Mouse (Mus musculus) left cerebral cortex, postnatal 14 days (tissue): ENCODE data around the gene Chrng. TPM values are rescaled to one million over a fixed set of nuclear protein-coding genes. Genes with fewer than 3 reads are reported as not detected.

Experiments
- DNase-seq, 2 experiments: peaks; one replicate each; pipeline ENCODE4 v3.0.0; 2021 to 2022; ENCODE audit warnings: low spot score in 2 of 2, mixed read lengths in 1 of 2
- intact Hi-C: fragments of 180-260 bp; cut with DNase I; formaldehyde crosslinking; loops from one replicate; pipeline ENCODE4 v1.15.1; 2025
- total RNA-seq, 2 experiments: library from RNA; stranded (reverse); gene quantifications; 2 replicates each; pipeline ENCODE4 v1.2.3; 2021

Gene Chrng
- total RNA-seq, 2 experiments from 2014 or later = not detected

DNA sequence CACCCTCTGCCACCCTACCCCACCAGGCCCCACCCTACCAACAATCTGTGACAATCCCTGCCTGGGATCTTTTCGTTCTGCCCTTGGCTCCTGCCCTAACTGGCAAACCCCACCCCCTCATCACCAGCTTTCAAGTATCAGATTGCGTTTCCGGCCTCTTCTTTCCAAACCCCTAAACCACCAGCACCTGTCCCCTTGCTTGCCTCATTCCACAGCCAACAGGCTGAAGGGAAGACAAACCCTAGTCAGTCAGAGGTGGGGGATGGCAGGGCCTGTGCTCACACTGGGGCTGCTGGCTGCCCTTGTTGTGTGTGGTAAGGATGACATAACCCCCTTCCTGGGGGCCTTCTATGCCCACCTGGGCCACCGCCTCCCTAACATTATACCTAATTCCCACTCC lies 14.0 kb upstream of the Chrng start, which contains the start of gene Chrnd:
Gene Chrnd, plus strand, starts transcription at position 179 of the 400 bp plus-strand sequence.
- intact Hi-C loops = no loop called here
- DNase-seq = no peak

DNA sequence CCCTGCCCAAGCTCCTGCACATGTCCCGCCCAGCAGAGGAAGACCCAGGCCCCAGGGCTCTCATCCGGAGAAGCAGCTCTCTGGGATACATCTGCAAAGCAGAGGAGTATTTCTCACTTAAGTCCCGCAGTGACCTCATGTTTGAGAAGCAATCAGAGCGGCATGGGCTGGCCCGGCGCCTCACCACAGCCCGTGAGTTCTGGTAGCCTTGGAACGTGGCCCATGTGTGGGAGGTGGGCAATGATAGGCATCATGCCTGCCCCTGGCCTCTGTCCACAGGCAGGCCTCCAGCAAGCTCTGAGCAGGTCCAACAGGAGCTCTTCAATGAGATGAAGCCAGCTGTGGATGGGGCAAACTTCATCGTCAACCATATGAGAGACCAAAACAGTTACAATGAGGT lies 7.2 kb upstream of the Chrng start:
- DNase-seq = no peak
- intact Hi-C loops = no loop called here

DNA sequence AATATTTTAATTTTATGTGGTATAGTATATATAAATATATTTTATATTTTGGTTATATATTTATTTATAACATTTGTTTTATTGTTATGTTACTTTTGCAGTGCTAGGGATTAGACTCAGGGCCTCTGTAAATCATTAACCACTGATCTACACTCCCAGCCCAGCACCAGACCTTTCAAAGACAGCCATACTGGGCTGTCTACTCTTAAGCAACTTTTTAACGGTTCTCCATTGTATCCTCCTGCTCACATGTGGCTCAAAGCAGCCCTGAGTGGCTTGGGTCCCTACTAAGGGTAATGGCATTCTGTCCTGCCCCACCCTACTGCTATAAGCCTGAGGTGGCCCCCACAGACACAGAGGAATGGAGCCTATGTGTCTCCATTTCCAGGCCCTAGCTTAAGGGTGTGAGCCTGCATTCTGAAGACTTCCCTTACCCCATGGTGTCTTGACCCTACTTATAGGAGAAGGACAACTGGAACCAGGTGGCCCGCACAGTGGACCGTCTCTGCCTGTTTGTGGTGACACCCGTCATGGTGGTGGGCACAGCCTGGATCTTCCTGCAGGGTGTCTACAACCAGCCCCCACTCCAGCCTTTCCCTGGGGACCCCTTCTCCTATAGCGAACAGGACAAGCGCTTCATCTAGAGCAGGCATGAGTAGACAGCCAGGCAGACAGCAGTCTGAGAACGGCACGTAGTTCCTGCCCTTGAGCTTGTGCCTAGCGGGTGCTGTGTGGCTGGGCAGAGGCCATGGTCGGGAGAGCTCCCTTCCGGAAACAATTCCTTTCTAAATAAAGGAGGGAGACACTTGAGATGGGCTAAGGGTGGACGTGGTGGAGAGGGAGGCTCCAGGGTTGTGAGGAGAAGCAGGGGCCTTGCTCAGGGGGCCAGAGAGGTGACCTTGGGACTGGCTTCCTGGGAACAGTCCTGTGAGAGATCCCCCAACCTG lies 6.1 kb upstream of the Chrng start:
- no peak for DNase-seq
- intact Hi-C loops = no loop called here

DNA sequence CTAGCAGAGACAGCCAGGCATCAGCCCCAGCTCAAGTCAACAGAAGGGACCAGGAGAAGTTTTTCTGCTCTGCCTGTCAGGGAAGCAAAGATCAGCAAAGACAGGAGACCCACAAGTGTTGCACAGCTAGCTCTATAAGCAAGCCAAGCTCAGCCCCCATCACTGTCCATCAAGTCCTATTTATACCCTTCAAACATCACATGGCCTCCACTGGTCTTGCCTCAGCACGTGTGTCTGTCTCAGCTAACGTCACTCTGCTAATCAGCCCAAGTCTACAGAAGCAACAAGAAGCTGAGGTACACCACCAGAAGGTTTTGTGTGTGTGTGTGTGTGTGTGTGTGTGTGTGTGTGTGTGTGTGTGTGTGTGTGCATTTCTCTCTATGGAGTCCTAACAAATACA lies 3.6 kb upstream of the Chrng start:
- DNase-seq = no peak
- intact Hi-C loops = no loop called here

DNA sequence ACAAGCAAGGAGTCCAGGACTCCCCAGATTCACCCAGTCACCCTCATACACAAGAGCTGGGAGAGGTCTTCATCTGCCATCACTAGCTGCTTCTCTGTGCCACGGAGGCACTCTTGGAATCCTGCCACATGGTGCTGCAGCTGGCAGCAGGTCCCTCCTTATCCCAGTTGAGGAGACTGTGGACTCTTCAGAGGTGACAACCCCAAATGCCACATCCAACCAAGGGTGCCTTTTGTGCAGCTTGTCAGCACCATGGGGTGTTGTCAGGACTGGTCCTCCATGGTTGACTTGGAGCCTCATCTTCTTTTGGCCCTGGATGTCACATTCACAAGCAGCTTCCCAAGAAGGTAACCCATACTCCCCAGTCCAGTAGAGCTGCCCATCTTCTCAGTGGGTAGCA lies 2.6 kb upstream of the Chrng start:
- intact Hi-C loops = no loop called here
- DNase-seq = no peak

DNA sequence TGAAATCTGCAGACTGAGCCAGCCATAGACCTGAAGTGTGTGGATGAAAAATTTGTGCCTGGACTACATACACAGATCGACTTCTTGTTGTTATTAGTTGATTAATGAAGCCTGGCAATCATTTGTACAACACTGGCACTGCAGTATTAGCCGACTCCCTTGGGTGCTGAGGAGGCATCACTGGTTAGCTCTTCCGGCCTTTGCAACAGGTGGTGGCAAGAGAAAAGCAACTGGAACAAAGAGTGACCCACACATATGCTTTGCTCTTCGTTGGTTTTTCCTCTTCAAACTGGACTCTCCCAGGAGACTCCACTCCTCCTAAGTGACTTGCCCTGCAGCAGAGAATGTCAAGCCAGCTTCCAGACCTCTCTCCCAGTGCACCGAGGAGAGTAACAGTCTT lies 678 bp upstream of the Chrng start:
- no peak for DNase-seq
- intact Hi-C loops = no loop called here

DNA sequence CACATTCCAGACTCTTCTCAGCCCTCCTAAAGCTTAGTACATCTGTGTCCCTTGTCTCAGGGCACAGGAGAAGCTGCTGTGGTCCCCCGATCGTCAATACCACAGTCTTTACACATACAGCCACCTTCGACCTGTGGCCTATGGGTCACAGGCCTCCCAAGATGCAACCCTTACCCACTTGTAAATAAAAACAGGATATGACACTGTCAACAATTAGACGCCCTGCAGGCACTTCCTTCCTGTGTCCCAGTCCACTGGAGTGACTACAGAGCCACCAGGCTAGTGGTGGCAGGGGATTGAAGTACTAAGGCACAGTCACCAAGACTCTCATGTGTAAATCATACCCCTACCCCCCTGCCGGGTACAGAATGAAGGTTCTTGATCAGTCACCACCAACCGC lies 581 bp downstream of the Chrng start:
- no peak for DNase-seq
- intact Hi-C loops = no loop called here

DNA sequence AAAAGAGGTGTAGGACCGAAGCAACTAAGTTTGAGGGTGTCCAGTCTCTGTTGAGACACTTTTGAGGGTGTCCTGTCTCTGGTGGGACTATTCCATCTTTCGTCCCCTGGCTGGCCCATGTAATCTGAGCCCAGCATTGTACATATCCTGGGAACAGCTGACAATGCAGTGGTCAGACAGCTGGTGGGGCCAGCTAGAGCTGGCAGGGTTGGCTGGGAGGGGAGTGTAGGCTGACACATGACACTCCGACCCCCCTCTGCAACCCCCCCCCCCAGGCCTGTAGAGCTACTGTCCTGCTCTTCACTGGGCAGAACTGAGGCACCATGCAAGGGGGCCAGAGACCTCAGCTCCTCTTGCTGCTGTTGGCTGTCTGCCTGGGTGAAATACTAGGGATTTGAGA lies 1.0 kb downstream of the Chrng start:
- intact Hi-C loops = no loop called here

DNA sequence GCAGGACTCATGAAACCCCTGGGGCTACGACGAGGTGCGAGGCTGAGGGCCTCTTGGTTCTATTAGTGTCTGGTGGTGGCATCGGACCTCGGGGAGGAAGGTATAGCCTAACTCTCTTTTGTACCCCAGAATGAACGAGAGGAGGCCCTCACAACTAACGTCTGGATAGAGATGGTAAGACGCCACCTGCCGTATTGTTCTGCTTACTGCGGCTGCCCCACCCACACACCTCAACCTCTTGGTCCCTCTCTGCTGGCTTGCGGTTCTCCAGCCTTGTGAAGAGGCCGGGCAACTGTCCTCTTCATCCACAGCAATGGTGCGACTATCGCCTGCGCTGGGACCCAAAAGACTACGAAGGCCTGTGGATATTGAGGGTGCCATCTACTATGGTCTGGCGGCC lies 1.9 kb downstream of the Chrng start:
- DNase-seq = no peak
- intact Hi-C loops = no loop called here

More for the DNA sequence above, 1.0 kb downstream of the Chrng start:
- DNase-seq = no peak

DNA sequence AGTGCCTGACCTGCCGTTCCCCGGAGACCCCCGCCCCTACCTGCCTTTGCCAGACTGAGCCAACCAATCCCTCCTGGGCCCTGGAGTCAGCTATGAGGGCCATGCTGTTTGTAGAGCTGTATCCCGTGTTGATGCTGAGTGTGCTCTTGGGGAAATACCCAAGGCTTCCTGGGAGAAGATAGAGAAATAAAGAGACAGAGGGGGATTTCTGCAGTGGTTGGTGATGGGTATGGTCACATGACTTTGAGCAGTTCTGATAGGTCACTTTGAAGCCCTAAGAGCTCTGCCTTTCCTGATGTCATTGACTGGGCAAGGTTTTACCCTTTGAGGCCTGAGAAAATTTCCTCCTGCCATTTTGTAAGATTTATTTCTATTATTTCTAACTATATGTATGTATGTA lies 7.0 kb downstream of the Chrng start:
- intact Hi-C loops = no loop called here

DNA sequence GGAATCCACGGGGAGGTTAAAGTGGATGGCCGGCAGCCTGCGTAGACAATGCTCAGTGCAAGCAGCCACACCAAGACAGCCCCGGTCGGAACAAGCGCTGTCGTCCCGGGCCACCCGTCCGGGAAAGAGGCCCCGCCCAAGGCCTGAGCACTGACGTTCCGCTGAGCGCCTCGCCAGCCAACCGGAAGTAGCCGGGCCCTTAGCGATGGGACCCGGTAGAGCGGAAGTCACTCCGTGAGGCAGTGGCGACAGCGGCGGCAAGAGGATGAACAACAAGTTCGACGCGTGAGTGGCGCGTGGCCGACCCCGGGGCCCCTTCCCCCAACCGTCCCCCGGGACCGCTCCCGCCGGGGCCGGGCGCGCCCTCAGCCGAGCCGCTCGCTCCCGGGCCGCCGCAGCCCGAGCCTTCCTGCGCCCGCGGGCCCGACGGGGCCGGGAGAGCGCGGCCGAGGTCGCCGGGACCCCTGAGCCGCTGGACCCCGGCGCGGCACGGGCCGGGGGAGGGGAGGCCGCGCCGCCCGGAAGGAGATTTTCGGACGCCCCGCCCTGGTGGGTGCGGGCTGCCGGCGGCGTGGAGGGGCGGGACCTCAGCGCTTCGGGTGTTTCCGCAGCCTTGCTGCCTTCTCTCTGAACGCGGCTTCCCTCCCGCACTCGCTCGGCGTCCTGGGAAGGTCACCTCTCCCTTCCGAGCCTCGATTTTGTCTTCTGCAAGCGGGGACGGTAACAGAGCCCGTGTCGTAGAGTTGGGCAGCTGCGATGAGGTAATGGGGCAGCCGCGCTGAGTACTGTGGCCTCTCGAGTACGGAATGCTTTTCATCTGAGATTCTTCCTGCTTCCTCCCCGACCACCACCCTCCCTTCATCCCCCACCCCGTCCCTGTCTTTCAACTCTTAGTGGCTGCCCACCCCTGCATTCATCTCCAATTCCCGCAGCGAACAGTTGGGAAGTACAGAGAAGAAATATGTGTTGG lies 9.6 kb downstream of the Chrng start, which contains the start of gene Eif4e2:
Gene Eif4e2, plus strand, starts transcription at position 180 of the 970 bp plus-strand sequence.
- DNase-seq = peak; percentile 92 to 95
- intact Hi-C loops = no loop called here

More for the DNA sequence above, 7.0 kb downstream of the Chrng start:
- DNase-seq = no peak

DNA sequence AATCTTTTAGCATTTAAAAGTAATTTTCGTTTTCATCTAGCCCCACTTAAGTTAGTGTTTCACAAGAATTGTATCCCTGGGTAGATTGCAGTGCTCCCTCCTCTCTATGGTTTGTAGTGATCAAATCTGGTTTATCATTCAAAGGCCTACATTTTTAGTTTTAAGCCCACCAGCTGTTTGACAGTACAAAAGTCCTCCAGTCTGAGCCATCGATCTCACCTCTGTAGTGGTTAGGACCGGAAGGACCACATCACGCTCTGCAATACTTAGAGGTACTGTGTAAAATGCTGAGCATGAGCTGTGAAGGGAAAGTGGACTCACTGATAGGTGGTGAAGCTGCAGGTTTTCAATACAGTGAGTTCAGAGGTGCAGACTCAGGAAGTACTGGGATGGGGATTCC lies 10.3 kb downstream of the Chrng start:
- intact Hi-C loops = no loop called here
- DNase-seq = no peak

DNA sequence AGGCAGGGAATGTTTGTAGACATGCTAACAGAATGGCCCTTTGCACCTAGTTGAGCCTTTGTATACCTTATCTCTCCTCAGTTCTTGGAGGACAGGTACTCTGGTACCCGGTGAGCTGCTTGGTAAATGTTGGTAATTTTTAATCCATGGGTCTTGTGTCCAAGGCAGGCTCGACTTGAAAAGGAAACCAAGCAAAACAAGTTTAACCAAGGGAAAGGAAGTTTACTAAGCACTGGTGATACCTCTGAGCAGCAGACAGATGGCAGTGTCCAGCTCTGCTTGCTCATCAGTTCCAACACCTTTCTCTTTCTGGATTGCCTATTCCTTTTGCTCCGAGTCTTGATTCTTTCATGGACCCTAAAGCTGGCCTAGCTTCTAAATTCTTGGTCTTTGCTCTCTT lies 13.5 kb downstream of the Chrng start:
- peak in 1 of 2 experiments; percentile 16 for DNase-seq

DNA sequence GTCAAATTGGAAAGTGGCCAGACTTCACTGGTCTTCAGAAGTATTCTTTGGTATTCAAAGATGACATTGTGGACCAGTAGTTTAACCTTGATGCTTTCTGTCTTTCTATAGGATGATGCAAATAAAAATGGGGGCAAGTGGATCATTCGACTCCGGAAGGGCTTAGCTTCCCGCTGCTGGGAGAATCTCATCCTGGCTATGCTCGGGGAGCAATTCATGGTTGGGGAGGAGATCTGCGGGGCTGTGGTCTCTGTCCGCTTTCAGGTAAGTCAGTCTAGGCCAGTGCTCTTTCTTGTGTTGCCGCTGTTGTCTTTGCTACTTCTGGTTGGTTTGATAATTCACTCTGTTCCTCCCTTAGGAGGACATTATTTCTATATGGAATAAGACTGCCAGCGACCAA lies 21.3 kb downstream of the Chrng start:
- no peak for DNase-seq
- intact Hi-C loops = loop anchor here (10.0 kb wide), 1 partner anchor 539 kb away; no protein-coding TSS in a partner anchor

More for the DNA sequence above, 13.5 kb downstream of the Chrng start:
- intact Hi-C loops = no loop called here

DNA sequence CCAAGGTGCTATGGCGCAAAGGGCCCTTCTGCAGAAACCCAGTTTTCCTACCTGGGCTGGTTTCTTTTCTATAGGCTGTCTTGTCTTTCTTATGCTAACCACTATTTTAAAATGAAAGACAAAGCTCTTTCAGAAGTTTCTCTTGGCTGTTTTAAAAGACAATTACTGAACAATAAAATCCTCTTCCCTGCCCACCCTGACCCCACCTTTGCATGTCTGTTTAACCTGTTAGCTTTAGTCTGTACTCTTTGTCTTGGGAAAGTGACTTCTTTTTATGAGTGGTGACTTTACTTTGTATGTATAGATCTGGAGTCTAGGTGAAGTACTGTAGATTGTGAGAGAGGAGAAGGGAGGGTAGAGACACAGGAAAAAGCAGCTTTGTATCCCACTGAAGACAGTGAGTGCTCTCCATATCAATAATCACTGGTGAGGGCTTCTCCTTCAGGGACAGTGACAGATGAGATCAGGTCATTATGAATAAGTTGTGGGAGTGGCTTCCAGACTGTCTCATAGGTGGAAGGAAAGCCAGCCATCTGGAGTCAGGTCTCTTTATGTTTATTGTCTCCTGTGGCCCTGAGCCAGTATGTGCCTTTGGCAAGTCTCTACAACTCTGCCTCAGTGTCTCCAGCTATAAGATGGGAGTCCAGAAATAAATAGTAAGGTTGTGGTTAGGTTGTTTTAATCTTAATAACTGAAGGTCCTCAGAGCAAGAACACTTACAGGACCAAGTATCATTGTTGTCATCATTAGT lies 22.1 kb downstream of the Chrng start:
- intact Hi-C loops = loop anchor here (10.0 kb wide), 1 partner anchor 538 kb away; no protein-coding TSS in a partner anchor
- no peak for DNase-seq

DNA sequence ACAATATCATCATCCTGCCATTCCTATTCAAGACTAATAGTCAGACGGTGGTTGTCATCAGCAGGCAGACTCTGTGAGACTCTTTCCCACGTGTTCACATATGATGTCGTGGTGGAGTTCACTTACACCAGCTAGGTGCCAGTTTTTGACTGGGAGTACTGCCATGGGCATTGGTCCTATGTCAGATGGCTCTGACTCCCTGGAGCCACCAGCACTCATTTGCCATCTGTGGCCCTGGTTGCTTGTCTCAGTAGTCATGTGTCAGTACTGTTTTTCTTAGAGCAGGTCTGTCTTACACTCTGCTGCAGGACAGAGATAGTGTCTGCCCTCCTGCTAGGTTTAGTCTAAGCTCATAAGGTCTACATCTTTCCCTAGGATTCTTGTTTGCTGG lies 22.7 kb downstream of the Chrng start:
- intact Hi-C loops = loop anchor here (10.0 kb wide), 1 partner anchor 538 kb away; no protein-coding TSS in a partner anchor

DNA sequence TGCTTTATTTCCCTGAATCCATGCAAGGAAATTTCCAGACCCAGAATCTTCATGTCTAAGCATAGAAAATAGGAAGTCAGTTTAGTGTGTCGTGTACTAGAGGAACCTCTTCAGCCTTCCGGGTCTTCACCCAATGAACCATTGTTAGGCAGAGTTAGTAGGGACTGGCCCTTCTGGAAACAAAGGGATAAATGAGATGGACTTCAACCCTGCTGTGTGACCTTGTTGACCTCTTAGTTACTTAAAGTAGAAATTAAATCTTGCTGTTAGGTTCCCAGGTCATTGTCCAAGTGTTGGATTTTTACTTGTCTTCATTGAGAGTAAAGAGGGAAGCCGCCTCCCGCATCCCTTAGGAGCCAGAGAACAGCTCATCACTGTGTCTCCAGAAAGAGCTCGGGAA lies 26.1 kb downstream of the Chrng start:
- intact Hi-C loops = no loop called here
- DNase-seq = no peak

More for the DNA sequence above, 22.7 kb downstream of the Chrng start:
- no peak for DNase-seq

DNA sequence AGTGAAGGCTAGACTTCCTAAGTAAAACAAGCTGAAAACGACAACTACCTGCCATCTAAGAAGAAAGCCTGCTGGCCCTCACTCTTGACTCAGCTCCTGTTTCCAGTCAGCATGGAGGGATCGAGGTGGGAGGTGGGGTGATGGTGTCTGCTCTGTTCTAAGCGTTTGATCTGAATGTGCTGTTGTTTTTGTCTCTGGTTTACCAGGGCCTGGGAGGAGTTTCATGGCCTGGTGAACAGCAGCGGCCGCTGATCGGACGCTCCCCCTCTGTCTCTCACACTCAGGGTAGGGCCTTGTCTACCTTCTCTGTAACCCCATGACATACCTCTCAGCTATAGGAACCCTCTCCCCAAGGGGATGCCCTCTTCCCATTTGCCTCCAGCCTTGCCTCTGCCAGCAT lies 27.7 kb downstream of the Chrng start:
- DNase-seq = no peak
- intact Hi-C loops = no loop called here

DNA sequence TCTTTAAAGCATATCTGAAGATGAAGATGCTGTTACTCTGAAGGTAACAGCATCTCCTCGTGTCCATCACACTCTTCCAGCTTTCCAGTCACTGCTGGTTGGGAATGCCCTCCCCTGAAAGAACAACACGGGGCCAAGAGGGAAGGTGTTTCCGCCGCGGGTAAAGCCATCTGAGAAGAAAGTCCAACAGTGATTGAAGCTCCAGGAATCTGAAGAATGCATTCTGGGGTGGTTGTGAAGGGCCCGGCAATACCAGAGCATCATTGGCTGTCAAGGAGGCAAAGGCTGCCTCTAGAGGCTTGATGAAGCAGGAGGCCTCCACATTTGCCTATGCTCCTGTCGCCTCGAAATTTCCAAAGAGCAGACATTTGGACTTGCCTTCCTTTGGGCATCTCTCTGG lies 34.6 kb downstream of the Chrng start:
- intact Hi-C loops = no loop called here
- DNase-seq = no peak
